In the genomic region with DNA sequence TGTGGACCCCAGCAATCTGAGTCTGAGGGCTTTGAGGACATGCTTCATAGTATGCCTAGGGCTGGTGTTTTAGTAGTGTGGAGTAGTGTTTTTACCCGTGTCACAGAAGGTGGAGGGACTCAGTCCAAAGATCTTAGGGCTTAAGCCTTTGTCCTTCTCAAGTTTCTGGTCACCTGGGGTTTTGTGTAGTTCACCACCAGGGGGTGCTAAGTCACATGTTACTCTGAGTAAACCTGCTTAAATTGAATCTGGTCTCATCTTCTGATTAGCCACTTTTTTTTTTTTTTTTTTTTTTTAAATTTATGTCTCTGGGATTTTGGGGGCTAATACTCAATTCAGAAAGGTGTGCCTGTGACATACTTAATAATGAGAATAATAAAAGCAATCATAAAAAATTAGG, we compare ENCODE assay signal across 10 mouse cellular contexts. TPM values are rescaled to one million over a fixed set of nuclear protein-coding genes. Genes with fewer than 3 reads are reported as not detected.
DNase-seq lines count a peak whose midpoint lies in the region; TF ChIP-seq lines count a peak whose summit lies in the region.
"Had no signal": no experiment of that assay in that cellular context is flagged by ENCODE, and none has a peak within 500 bp of the region (broad histone marks: within the 10 kb centered on the region; RNA-seq: fewer than 3 reads in every experiment).

No protein-coding gene starts in this region.

- H3K4me1 ChIP-seq in lung, adult 2 months (ENCODE audit: control insufficient read depth, insufficient read depth, low read length) = no peaks in the 10 kb centered on the region

- peak; percentile 56 for DNase-seq in gastrocnemius, adult 18-20 months (ENCODE audit: low spot score)
- no peak for DNase-seq in gastrocnemius, postnatal 25 days
- peak; percentile 43 for DNase-seq in urinary bladder, postnatal 25 days (ENCODE audit: low spot score)
- no peak for DNase-seq in urinary bladder, postnatal 4 days (ENCODE audit: low spot score in 2 of 2)
- DNase-seq in cerebellum, postnatal 14 days = peak; percentile 71 to 79
- DNase-seq in kidney, adult 9 months = peak; percentile 73
- DNase-seq in lung, adult 2 months = peak; percentile 20
- peak; percentile 25 for DNase-seq in skeletal muscle tissue, adult 2 months (ENCODE audit: low read depth, low spot score)

- no peak for TF ChIP-seq POLR2A in lung, adult 2 months (IDR thresholded peaks at IDR 0.05; ENCODE audit: borderline replicate concordance, extremely low read depth, low read depth, low read length)

- no peak overlapping the region for H3K4me3 ChIP-seq in lung, adult 2 months (replicated peaks; ENCODE audit: extremely low read depth, low read depth, low read length)

- WGBS in lung, adult 2 months = 0% methylated on average over 1 of the region's 1 CpGs

- TF ChIP-seq CTCF in lung, adult 2 months (IDR thresholded peaks at IDR 0.05; ENCODE audit: insufficient read depth, low read length) = 0 out of 2 replicates have a peak, but pooled peaks have one; percentile 8

RNA-seq across cellular contexts. Expression of gene Gm45337, which starts 1.6 kb away (rescaled TPM):
- not detected for total RNA-seq in gastrocnemius, adult 18-20 months (2021)
- total RNA-seq in gastrocnemius, postnatal 25 days (2021) = not detected
- polyA plus RNA-seq in lung, adult 2 months (2012; rRNA removed) = not detected in 2 replicates
- total RNA-seq: layer of hippocampus, adult 18-20 months had no signal
- polyA plus RNA-seq: neural tube, embryonic 14.5 days had no signal

RNA-seq across cellular contexts. Expression of gene Gm39115, which starts 10.2 kb away (rescaled TPM):
- total RNA-seq in gastrocnemius, adult 18-20 months (2021) = not detected
- not detected for total RNA-seq in gastrocnemius, postnatal 25 days (2021)
- polyA plus RNA-seq in lung, adult 2 months (2012; rRNA removed) = not detected in 2 replicates
- total RNA-seq: layer of hippocampus, adult 18-20 months had no signal
- polyA plus RNA-seq: neural tube, embryonic 14.5 days had no signal

RNA-seq across cellular contexts. Expression of gene Gm29735, which starts 10.9 kb away (rescaled TPM):
- total RNA-seq in gastrocnemius, adult 18-20 months (2021) = not detected
- not detected for total RNA-seq in gastrocnemius, postnatal 25 days (2021)
- polyA plus RNA-seq in lung, adult 2 months (2012; rRNA removed) = not detected in 2 replicates
- total RNA-seq: layer of hippocampus, adult 18-20 months had no signal
- polyA plus RNA-seq: neural tube, embryonic 14.5 days had no signal

RNA-seq across cellular contexts. Expression of gene Gm4553, which starts 19.5 kb away (rescaled TPM):
- total RNA-seq in gastrocnemius, adult 18-20 months (2021) = not detected
- total RNA-seq in gastrocnemius, postnatal 25 days (2021) = not detected
- polyA plus RNA-seq in lung, adult 2 months (2012; rRNA removed) = not detected in 2 replicates
- total RNA-seq: layer of hippocampus, adult 18-20 months had no signal
- polyA plus RNA-seq: neural tube, embryonic 14.5 days had no signal

RNA-seq across cellular contexts. Expression of gene Gm45618, which starts 25.5 kb away (rescaled TPM):
- not detected for total RNA-seq in gastrocnemius, adult 18-20 months (2021)
- total RNA-seq in gastrocnemius, postnatal 25 days (2021) = not detected
- not detected in 2 replicates for polyA plus RNA-seq in lung, adult 2 months (2012; rRNA removed)
- total RNA-seq: layer of hippocampus, adult 18-20 months had no signal
- polyA plus RNA-seq: neural tube, embryonic 14.5 days had no signal

Comparison
In these comparisons a context has a peak if more than half of its experiments do, and no peak if none do; other contexts are left out.
1. DNase-seq: peak in gastrocnemius, adult 18-20 months (single experiment), urinary bladder, postnatal 25 days (single experiment), cerebellum, postnatal 14 days (2 of 2), kidney, adult 9 months (single experiment), lung, adult 2 months (single experiment) and skeletal muscle tissue, adult 2 months (single experiment); none in gastrocnemius, postnatal 25 days (single experiment) and urinary bladder, postnatal 4 days (0 of 2).